Mouse (Mus musculus) megakaryocyte-erythroid progenitor cell, adult 5-6 weeks (primary cell): ENCODE data around the gene Vax2. TPM values are rescaled to one million over a fixed set of nuclear protein-coding genes. Genes with fewer than 3 reads are reported as not detected.

ENCODE experiments used
- ATAC-seq: replicated peaks from 2 replicates; pipeline ENCODE4 v1.8.0; 2016; ENCODE audit warnings: mild to moderate bottlenecking, inconsistent platforms; ENCODE audit not compliant: severe bottlenecking, poor library complexity, low FRiP score, low TSS enrichment
- total RNA-seq, 2 experiments: library from RNA; stranded (forward) in 1 of 2; stranded (reverse) in 1 of 2; fragments of 200-1000, 215-1000 nt in 1 of 2; fragments of >200 nt in 1 of 2; fragmentation: Nextera tagmentation in 1 of 2; gene quantifications; 2 replicates each; pipeline ENCODE4 v1.2.3; 2014 to 2017

Vax2 gene
- not detected in 2 replicates for total RNA-seq (2014; fragmentation: Nextera tagmentation)
- total RNA-seq (2017): not detected in 2 replicates

GRCm38 (mm10) chr6:83711067-83711675 lies at the start of gene Vax2:
TSS of gene Vax2 (plus strand) at chr6:83711264.
- peak; percentile 61 for ATAC-seq

- ATAC-seq: no peak
Measured at GRCm38 (mm10) chr6:83665009-83665408, 46.1 kb upstream of the Vax2 start.

- peak; percentile 57; the same call in 1 of the 2 replicates for ATAC-seq
Measured at GRCm38 (mm10) chr6:83673395-83673794, 37.7 kb upstream of the Vax2 start.

- no peak for ATAC-seq
Measured at GRCm38 (mm10) chr6:83677757-83678156, 33.3 kb upstream of the Vax2 start, which contains the start of gene Cd207. TSS of gene Cd207 (minus strand) at chr6:83677857.

GRCm38 (mm10) chr6:83689374-83689773 lies 21.7 kb upstream of the Vax2 start:
- no peak for ATAC-seq

GRCm38 (mm10) chr6:83690277-83690676 lies 20.8 kb upstream of the Vax2 start:
- peak; percentile 71; the same call in 1 of the 2 replicates for ATAC-seq

- no peak for ATAC-seq
Measured at GRCm38 (mm10) chr6:83690936-83691335, 20.1 kb upstream of the Vax2 start.

- no peak for ATAC-seq
Measured at GRCm38 (mm10) chr6:83692962-83693361, 18.1 kb upstream of the Vax2 start.

GRCm38 (mm10) chr6:83693835-83694234 lies 17.2 kb upstream of the Vax2 start:
- ATAC-seq: peak; percentile 53; the same call in 1 of the 2 replicates

- no peak for ATAC-seq
Measured at GRCm38 (mm10) chr6:83695731-83696130, 15.3 kb upstream of the Vax2 start.

GRCm38 (mm10) chr6:83696684-83697083 lies 14.4 kb upstream of the Vax2 start:
- no peak for ATAC-seq

- no peak for ATAC-seq
Measured at GRCm38 (mm10) chr6:83697932-83698331, 13.1 kb upstream of the Vax2 start.

- ATAC-seq: no peak
Measured at GRCm38 (mm10) chr6:83699971-83700370, 11.1 kb upstream of the Vax2 start.

- ATAC-seq: no peak
Measured at GRCm38 (mm10) chr6:83701001-83701400, 10.1 kb upstream of the Vax2 start.

- ATAC-seq: no peak
Measured at GRCm38 (mm10) chr6:83702146-83702999, 8.7 kb upstream of the Vax2 start.

- no peak for ATAC-seq
Measured at GRCm38 (mm10) chr6:83703000-83703721, 7.9 kb upstream of the Vax2 start.

GRCm38 (mm10) chr6:83703722-83704078 lies 7.4 kb upstream of the Vax2 start:
- ATAC-seq: no peak

- ATAC-seq: no peak
Measured at GRCm38 (mm10) chr6:83704294-83704693, 6.8 kb upstream of the Vax2 start.

GRCm38 (mm10) chr6:83704701-83705100 lies 6.4 kb upstream of the Vax2 start:
- no peak for ATAC-seq
